Comparison of ENCODE assay signal across 24 mouse cellular contexts in genomic region chr1:136066621-136067020, GRCm38 (mm10). TPM values are rescaled to one million over a fixed set of nuclear protein-coding genes. Genes with fewer than 3 reads are reported as not detected.
"Had no signal": no experiment of that assay in that cellular context is flagged by ENCODE, and none has a peak within 500 bp of the region (broad histone marks: within the 10 kb centered on the region; RNA-seq: fewer than 3 reads in every experiment).

No protein-coding gene starts in this region.

- H3K4me2 ChIP-seq: limb, embryonic 12.5 days; limb, embryonic 15.5 days; liver, embryonic 11.5 days; lung, embryonic 14.5 days; midbrain, embryonic 12.5 days; midbrain, embryonic 15.5 days; neural tube, embryonic 13.5 days had no signal

- H3K4me3 ChIP-seq: layer of hippocampus, adult 2 months; left cerebral cortex, adult 2 months; limb, embryonic 12.5 days; limb, embryonic 15.5 days; midbrain, embryonic 12.5 days; midbrain, embryonic 15.5 days; neural tube, embryonic 13.5 days had no signal

- H3K4me1 ChIP-seq: limb, embryonic 12.5 days; limb, embryonic 15.5 days; midbrain, embryonic 15.5 days; neural tube, embryonic 13.5 days had no signal

- H3K9ac ChIP-seq: limb, embryonic 12.5 days; limb, embryonic 15.5 days; liver, embryonic 14.5 days; liver, postnatal 0 days; lung, embryonic 14.5 days; midbrain, embryonic 12.5 days; midbrain, embryonic 15.5 days; neural tube, embryonic 13.5 days had no signal

- H3K27me3 ChIP-seq: limb, embryonic 12.5 days; limb, embryonic 15.5 days; midbrain, embryonic 15.5 days; neural tube, embryonic 13.5 days had no signal

- ATAC-seq: liver, postnatal 0 days; lung, postnatal 0 days; midbrain, embryonic 15.5 days had no signal

- DNase-seq: kidney, postnatal 25 days; layer of hippocampus, postnatal 36 days; liver, postnatal 0 days; lung, embryonic 14.5 days; thymus, adult 18-20 months; thymus, postnatal 36 days had no signal

- H3K9me3 ChIP-seq: limb, embryonic 12.5 days; limb, embryonic 15.5 days; midbrain, embryonic 12.5 days; midbrain, embryonic 15.5 days; neural tube, embryonic 13.5 days had no signal

- H3K27ac ChIP-seq: kidney, postnatal 0 days; layer of hippocampus, adult 2 months; left cerebral cortex, adult 2 months; limb, embryonic 12.5 days; limb, embryonic 15.5 days; liver, embryonic 14.5 days; macrophage; midbrain, embryonic 12.5 days; midbrain, embryonic 15.5 days; neural tube, embryonic 13.5 days had no signal

- H3K36me3 ChIP-seq: limb, embryonic 12.5 days; limb, embryonic 15.5 days; midbrain, embryonic 12.5 days; midbrain, embryonic 15.5 days; neural tube, embryonic 13.5 days had no signal

RNA-seq across cellular contexts. Expression of gene Cacna1s, which starts 14.1 kb away (rescaled TPM):
- total RNA-seq: megakaryocyte, adult 5-6 weeks; neutrophil, adult 5-6 weeks had no signal
- polyA plus RNA-seq: kidney, embryonic 14.5 days; liver, embryonic 14.5 days; liver, postnatal 0 days; lung, embryonic 14.5 days; macrophage had no signal

RNA-seq across cellular contexts. Expression of gene Ascl5, which starts 16.0 kb away (rescaled TPM):
- total RNA-seq: layer of hippocampus, adult 2 months; layer of hippocampus, postnatal 36 days; megakaryocyte, adult 5-6 weeks; neutrophil, adult 5-6 weeks had no signal
- polyA plus RNA-seq: kidney, embryonic 14.5 days; kidney, postnatal 0 days; large intestine, adult 2 months; limb, embryonic 12.5 days; limb, embryonic 15.5 days; liver, embryonic 11.5 days; liver, embryonic 14.5 days; liver, postnatal 0 days; lung, embryonic 14.5 days; lung, postnatal 0 days; macrophage; midbrain, embryonic 12.5 days; midbrain, embryonic 15.5 days; neural tube, embryonic 13.5 days; testis, adult 2 months; urinary bladder, adult 2 months had no signal
